Mouse (Mus musculus): ENCODE measurements at regions not wholly inside any gene's neighbourhood (a gene's known extent, or its start where the extent isn't known, plus 50 kb on each side); places are given as distances from the start of the nearest gene placed in this dataset.
"Not testable (repeated sequence)": the region's sequence is repeated elsewhere in the genome, so short reads cannot be mapped to it uniquely, and the experiment has no call there.

DNA sequence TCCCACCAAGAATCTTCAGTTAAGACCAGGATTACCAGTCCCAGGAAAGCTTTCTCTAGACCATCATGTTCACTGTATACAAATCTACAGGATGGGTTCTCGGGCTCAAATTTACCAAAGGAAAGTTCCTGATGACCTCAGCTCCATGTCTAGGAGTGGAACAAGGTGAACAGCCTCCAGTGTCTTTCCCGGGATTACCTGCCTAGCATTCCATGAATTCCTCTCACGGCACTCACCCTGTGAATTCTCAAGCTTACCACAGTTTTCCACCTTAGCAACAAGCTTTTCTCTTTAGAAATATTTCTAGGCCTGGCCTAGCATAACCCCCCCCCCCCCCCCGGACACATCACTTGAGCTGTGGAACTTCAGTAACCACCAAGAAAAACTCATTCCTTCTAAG, 1158.9 kb downstream of the A830018L16Rik start:
- no peaks in the 10 kb centered on the region for H3K27me3 ChIP-seq (ENCODE audit: control insufficient read depth, insufficient read depth, low read length, poor library complexity, severe bottlenecking)
- no peak for TF ChIP-seq EP300 (IDR thresholded peaks at IDR 0.05; ENCODE audit: insufficient read depth, low read depth, low read length)
- no peak for TF ChIP-seq POLR2A (IDR thresholded peaks at IDR 0.05; ENCODE audit: insufficient read depth, low read length)
- TF ChIP-seq CTCF (IDR thresholded peaks at IDR 0.05; ENCODE audit: low read depth, low read length): no peak

DNA sequence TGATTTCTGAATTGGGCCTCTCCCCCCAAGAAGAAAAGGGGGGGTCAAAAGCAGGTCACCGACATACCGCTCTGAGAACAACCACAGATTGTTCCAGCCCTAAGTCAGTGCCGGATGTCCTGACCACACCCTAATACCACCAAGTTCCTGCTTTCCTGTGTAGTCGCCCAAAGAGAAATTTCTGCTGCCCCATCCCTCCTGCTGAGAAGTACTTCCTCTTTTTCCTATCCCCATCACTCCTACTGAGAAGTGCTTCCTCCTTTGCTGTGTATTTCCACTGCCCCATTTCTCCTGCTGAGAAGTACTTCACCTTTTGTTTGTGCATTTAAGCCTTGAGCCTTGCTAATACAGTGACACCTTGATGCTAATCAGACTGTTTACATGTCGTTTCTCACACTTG, 1160.4 kb downstream of the A830018L16Rik start:
- TF ChIP-seq POLR2A (IDR thresholded peaks at IDR 0.05; ENCODE audit: insufficient read depth, low read length) (no peak), CTCF (IDR thresholded peaks at IDR 0.05; ENCODE audit: low read depth, low read length) (no peak), EP300 (IDR thresholded peaks at IDR 0.05; ENCODE audit: insufficient read depth, low read depth, low read length) (no peak)
- H3K4me3 ChIP-seq (ENCODE audit: low read depth, low read length): no peak overlapping the region
- no peaks in the 10 kb centered on the region for H3K4me1 ChIP-seq (ENCODE audit: control insufficient read depth, insufficient read depth, low read length)
- H3K27ac ChIP-seq (ENCODE audit: insufficient read depth, low read length): no peak overlapping the region
- H3K27me3 ChIP-seq (ENCODE audit: control insufficient read depth, insufficient read depth, low read length, poor library complexity, severe bottlenecking): no peaks in the 10 kb centered on the region
- no peak overlapping the region for H3K9ac ChIP-seq (ENCODE audit: low read depth, poor library complexity, severe bottlenecking)
- H3K36me3 ChIP-seq (ENCODE audit: control insufficient read depth, insufficient read depth, low read length, poor library complexity, severe bottlenecking): no peaks in the 10 kb centered on the region
- H3K9me3 ChIP-seq (replicated peaks; ENCODE audit: control insufficient read depth, insufficient read depth, low read length, poor library complexity, severe bottlenecking): peaks cover 5% of the 10 kb centered on the region; the same call in 1 of the 2 replicates

More for the DNA sequence above, 1158.9 kb downstream of the A830018L16Rik start:
- Histone ChIP-seq H3K27ac (ENCODE audit: insufficient read depth, low read length) (no peak overlapping the region), H3K4me1 (ENCODE audit: control insufficient read depth, insufficient read depth, low read length) (no peaks in the 10 kb centered on the region), H3K9me3 (replicated peaks; ENCODE audit: control insufficient read depth, insufficient read depth, low read length, poor library complexity, severe bottlenecking) (peaks cover 5% of the 10 kb centered on the region; the same call in 1 of the 2 replicates), H3K9ac (ENCODE audit: low read depth, poor library complexity, severe bottlenecking) (no peak overlapping the region), H3K4me3 (ENCODE audit: low read depth, low read length) (no peak overlapping the region), H3K36me3 (ENCODE audit: control insufficient read depth, insufficient read depth, low read length, poor library complexity, severe bottlenecking) (no peaks in the 10 kb centered on the region)

DNA sequence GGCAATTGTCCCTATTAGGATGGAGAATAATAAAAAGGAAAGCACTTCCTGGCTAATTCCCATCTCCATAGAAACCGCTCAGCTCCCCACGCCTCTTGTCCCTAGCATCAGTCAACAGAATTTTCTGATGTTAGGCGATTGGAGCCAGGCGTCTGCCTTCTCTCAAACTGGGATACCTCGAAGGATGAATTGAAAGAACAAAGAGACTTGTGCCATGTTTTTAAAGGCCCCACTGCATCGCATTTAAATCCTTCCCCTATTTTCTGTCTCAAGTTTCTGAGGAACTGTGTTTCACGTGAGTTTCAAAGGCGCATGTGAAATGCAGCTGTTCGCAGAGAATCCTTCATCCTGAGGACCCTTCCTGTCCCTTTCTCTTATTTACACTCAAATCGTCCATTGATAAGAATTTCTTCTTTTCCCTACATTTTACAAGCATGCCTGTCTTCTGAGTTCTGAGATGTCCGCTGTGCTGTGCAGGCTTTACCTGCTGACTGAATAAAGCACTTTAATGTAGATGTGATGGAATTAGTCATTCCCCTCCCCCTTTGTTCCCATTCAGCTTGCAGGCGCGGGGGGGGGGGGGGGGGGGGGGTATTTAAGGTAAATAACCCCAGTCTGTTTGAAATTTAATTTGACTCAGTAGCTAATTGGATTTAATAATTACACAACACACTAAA, 1163.3 kb downstream of the A830018L16Rik start:
- H3K36me3 ChIP-seq (ENCODE audit: control insufficient read depth, insufficient read depth, low read length, poor library complexity, severe bottlenecking): no peaks in the 10 kb centered on the region
- no peaks in the 10 kb centered on the region for H3K27me3 ChIP-seq (ENCODE audit: control insufficient read depth, insufficient read depth, low read length, poor library complexity, severe bottlenecking)
- peak overlapping the region; percentile 44 for H3K27ac ChIP-seq (ENCODE audit: insufficient read depth, low read length)
- no peak for TF ChIP-seq EP300 (IDR thresholded peaks at IDR 0.05; ENCODE audit: insufficient read depth, low read depth, low read length)
- no peak for TF ChIP-seq CTCF (IDR thresholded peaks at IDR 0.05; ENCODE audit: low read depth, low read length)
- TF ChIP-seq POLR2A (IDR thresholded peaks at IDR 0.05; ENCODE audit: insufficient read depth, low read length): no peak
- H3K9me3 ChIP-seq (replicated peaks; ENCODE audit: control insufficient read depth, insufficient read depth, low read length, poor library complexity, severe bottlenecking): peaks cover 5% of the 10 kb centered on the region; the same call in 1 of the 2 replicates
- no peak overlapping the region for H3K9ac ChIP-seq (ENCODE audit: low read depth, poor library complexity, severe bottlenecking)
- no peak overlapping the region for H3K4me3 ChIP-seq (ENCODE audit: low read depth, low read length)
- no peaks in the 10 kb centered on the region for H3K4me1 ChIP-seq (ENCODE audit: control insufficient read depth, insufficient read depth, low read length)

- Histone ChIP-seq H3K36me3 (ENCODE audit: control insufficient read depth, insufficient read depth, low read length, poor library complexity, severe bottlenecking) (no peaks in the 10 kb centered on the region), H3K27me3 (ENCODE audit: control insufficient read depth, insufficient read depth, low read length, poor library complexity, severe bottlenecking) (no peaks in the 10 kb centered on the region), H3K9ac (ENCODE audit: low read depth, poor library complexity, severe bottlenecking) (no peak overlapping the region), H3K27ac (ENCODE audit: insufficient read depth, low read length) (no peak overlapping the region), H3K4me3 (ENCODE audit: low read depth, low read length) (no peak overlapping the region), H3K4me1 (ENCODE audit: control insufficient read depth, insufficient read depth, low read length) (no peaks in the 10 kb centered on the region), H3K9me3 (replicated peaks; ENCODE audit: control insufficient read depth, insufficient read depth, low read length, poor library complexity, severe bottlenecking) (peaks cover 5% of the 10 kb centered on the region; the same call in 1 of the 2 replicates)
- TF ChIP-seq CTCF (IDR thresholded peaks at IDR 0.05; ENCODE audit: low read depth, low read length): no peak
- no peak for TF ChIP-seq POLR2A (IDR thresholded peaks at IDR 0.05; ENCODE audit: insufficient read depth, low read length)
- no peak for TF ChIP-seq EP300 (IDR thresholded peaks at IDR 0.05; ENCODE audit: insufficient read depth, low read depth, low read length)
Measured at GRCm38 (mm10) chr1:12577978-12578377, 1164.1 kb downstream of the A830018L16Rik start.

DNA sequence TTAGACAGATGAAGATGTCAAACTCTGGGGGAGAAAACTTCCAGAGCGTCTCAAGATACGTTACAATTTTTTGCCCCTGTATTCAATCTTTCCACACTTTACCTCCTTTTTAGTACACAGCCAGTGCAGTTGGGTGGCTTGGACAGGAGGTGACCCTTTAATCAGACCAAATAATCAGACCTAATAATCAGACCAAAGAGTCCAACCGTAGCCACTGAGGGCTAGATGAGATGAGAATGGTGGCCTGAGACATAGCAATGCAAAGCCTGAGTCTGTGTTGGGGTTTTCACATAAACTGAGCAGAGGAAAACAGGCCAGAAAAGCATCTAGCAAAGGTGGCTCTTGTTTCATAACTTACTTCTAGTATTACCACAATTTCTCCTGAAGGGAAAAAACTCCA, 1169.1 kb downstream of the A830018L16Rik start:
- H3K9me3 ChIP-seq (replicated peaks; ENCODE audit: control insufficient read depth, insufficient read depth, low read length, poor library complexity, severe bottlenecking): peaks cover 2% of the 10 kb centered on the region; the same call in 1 of the 2 replicates
- no peaks in the 10 kb centered on the region for H3K4me1 ChIP-seq (ENCODE audit: control insufficient read depth, insufficient read depth, low read length)
- H3K27ac ChIP-seq (ENCODE audit: insufficient read depth, low read length): no peak overlapping the region
- H3K9ac ChIP-seq (ENCODE audit: low read depth, poor library complexity, severe bottlenecking): no peak overlapping the region
- TF ChIP-seq CTCF (IDR thresholded peaks at IDR 0.05; ENCODE audit: low read depth, low read length): no peak
- TF ChIP-seq EP300 (IDR thresholded peaks at IDR 0.05; ENCODE audit: insufficient read depth, low read depth, low read length): no peak
- no peak for TF ChIP-seq POLR2A (IDR thresholded peaks at IDR 0.05; ENCODE audit: insufficient read depth, low read length)
- H3K27me3 ChIP-seq (ENCODE audit: control insufficient read depth, insufficient read depth, low read length, poor library complexity, severe bottlenecking): no peaks in the 10 kb centered on the region
- no peaks in the 10 kb centered on the region for H3K36me3 ChIP-seq (ENCODE audit: control insufficient read depth, insufficient read depth, low read length, poor library complexity, severe bottlenecking)
- no peak overlapping the region for H3K4me3 ChIP-seq (ENCODE audit: low read depth, low read length)

DNA sequence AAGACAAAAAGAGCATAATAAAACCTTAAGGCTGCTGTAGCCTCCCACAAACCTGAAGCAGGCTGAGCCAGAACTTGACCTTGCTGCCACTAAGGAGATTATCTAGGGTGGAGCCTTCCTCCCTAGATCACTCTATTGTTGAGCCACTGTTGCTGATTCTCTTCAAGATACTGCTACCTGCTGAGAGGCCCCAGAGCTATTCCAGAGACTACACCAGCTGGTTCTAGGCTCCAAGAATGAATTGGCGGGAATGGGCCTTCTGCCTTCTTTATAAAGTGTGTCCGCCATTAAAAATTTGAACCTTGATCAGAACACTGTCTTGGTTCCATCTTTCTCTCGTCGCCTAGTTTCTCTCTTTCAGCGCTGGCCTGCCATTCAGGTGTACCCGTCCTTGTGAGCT, 1173.1 kb downstream of the A830018L16Rik start:
- peaks cover 39% of the 10 kb centered on the region for H3K9me3 ChIP-seq (replicated peaks; ENCODE audit: control insufficient read depth, insufficient read depth, low read length, poor library complexity, severe bottlenecking)
- not testable (repeated sequence) for H3K27ac ChIP-seq (ENCODE audit: insufficient read depth, low read length); H3K36me3 ChIP-seq (ENCODE audit: control insufficient read depth, insufficient read depth, low read length, poor library complexity, severe bottlenecking); H3K4me3 ChIP-seq (ENCODE audit: low read depth, low read length); H3K27me3 ChIP-seq (ENCODE audit: control insufficient read depth, insufficient read depth, low read length, poor library complexity, severe bottlenecking); H3K4me1 ChIP-seq (ENCODE audit: control insufficient read depth, insufficient read depth, low read length); H3K9ac ChIP-seq (ENCODE audit: low read depth, poor library complexity, severe bottlenecking)

Data from ES-Bruce4 (cell line).